Comparison of ENCODE assay signal across 11 mouse cellular contexts in the genomic region with DNA sequence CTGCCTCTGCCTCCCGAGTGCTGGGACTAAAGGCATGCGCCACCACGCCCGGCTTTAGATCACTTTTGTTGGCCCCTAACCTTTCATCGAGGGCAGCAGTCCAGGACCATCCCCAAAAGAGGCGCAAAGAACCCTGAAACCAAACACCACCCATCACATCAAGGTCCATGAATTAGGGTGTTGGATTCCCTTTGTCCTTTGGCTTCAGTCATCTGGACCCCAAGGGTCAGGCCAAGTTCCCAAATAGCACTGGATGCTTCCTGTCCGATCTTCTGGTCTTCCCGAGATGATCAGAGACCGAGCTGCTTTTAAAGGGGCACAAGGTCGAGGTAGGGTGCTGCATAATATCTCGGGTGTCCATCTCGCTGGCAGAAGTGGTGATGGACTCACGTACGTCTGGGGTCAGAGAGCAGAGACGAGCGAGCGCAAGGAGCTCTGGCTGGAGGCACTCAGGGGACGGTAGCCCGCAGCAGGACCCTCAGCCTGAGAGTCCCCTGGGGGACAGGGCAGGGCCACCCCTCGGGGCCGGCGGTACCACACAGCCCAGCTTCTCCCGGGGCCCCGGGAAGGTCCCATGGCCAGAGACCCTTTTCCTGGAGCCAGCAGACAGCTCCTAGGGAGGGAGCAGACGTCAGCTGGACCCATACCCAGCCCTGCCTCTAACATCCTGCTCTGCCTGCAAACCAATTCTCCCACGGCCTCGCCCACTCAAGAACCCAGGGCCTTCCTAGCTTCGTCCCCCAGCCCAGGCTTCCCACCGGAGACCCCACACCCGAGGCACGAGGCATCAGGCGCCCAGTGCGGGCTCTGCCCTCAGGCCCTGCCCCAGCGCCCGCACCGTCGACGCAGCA. TPM values are rescaled to one million over a fixed set of nuclear protein-coding genes. Genes with fewer than 3 reads are reported as not detected.
DNase-seq lines count a peak whose midpoint lies in the region; ATAC-seq and TF ChIP-seq lines count a peak whose summit lies in the region.
"Had no signal": no experiment of that assay in that cellular context is flagged by ENCODE, and none has a peak within 500 bp of the region (broad histone marks: within the 10 kb centered on the region; RNA-seq: fewer than 3 reads in every experiment).

No protein-coding gene starts in this region.

- peaks cover 93% of the 10 kb centered on the region for H3K27me3 ChIP-seq in heart, embryonic 10.5 days (ENCODE audit: insufficient read depth, poor library complexity, severe bottlenecking)
- H3K27me3 ChIP-seq in hindbrain, embryonic 14.5 days (ENCODE audit: control insufficient read depth, insufficient read depth, low read length), result peaks cover 55% of the 10 kb centered on the region
- peaks cover 62% of the 10 kb centered on the region for H3K27me3 ChIP-seq in midbrain, embryonic 13.5 days

- ATAC-seq in hindbrain, embryonic 14.5 days (ENCODE audit: low FRiP score), result no peak
- ATAC-seq in midbrain, embryonic 13.5 days, result no peak

- in situ Hi-C loops in ES-E14 (cut with MboI; ENCODE audit: low sequenced_read_pairs in 2 of 2, unreplicated experiment in 2 of 2), result no loop called here

- DNase-seq in heart, embryonic 10.5 days (ENCODE audit: low spot score), result no peak
- no peak for DNase-seq in heart, adult 9 months (ENCODE audit: low spot score in 2 of 2)
- no peak for DNase-seq in ES-E14 (ENCODE audit: low read depth, low spot score)
- DNase-seq in hindbrain, embryonic 14.5 days (ENCODE audit: low spot score), result no peak
- DNase-seq in layer of hippocampus, postnatal 10 days (ENCODE audit: low spot score in 2 of 2), result no peak
- DNase-seq in urinary bladder, postnatal 10 days (ENCODE audit: low spot score), result no peak
- DNase-seq in T-cell, adult 2 months (ENCODE audit: low spot score), result no peak
- DNase-seq: cerebellum, postnatal 36 days had no signal

- H3K4me3 ChIP-seq in heart, embryonic 10.5 days, result peak overlapping the region; percentile 41; the same call in 1 of the 2 replicates
- peak overlapping the region; percentile 24 to 28; a peak in 2 of 4 replicates for H3K4me3 ChIP-seq in ES-E14 (ENCODE audit: insufficient read depth in 1 of 2, low read depth in 1 of 2, low read length in 2 of 2, poor library complexity in 1 of 2, severe bottlenecking in 1 of 2)
- peak overlapping the region; percentile 21; the same call in 1 of the 2 replicates for H3K4me3 ChIP-seq in hindbrain, embryonic 14.5 days (replicated peaks; ENCODE audit: low read length)
- H3K4me3 ChIP-seq in midbrain, embryonic 13.5 days (replicated peaks), result peak overlapping the region; percentile 22

- peak overlapping the region; percentile 43; the same call in 1 of the 2 replicates for H3K4me2 ChIP-seq in hindbrain, embryonic 14.5 days (replicated peaks)
- H3K4me2 ChIP-seq in midbrain, embryonic 13.5 days (replicated peaks), result no peak overlapping the region

- no peak overlapping the region for H3K27ac ChIP-seq in heart, embryonic 10.5 days
- no peak overlapping the region for H3K27ac ChIP-seq in ES-E14 (ENCODE audit: insufficient read depth, low read depth, low read length, poor library complexity, severe bottlenecking)
- no peak overlapping the region for H3K27ac ChIP-seq in hindbrain, embryonic 14.5 days
- no peak overlapping the region for H3K27ac ChIP-seq in midbrain, embryonic 13.5 days

- 47% methylated on average over 38 of the region's 38 CpGs for WGBS in heart, embryonic 10.5 days
- WGBS in hindbrain, embryonic 14.5 days, result 52% methylated on average over 38 of the region's 38 CpGs
- WGBS in midbrain, embryonic 13.5 days, result 51% methylated on average over 38 of the region's 38 CpGs

- H3K9ac ChIP-seq in ES-E14 (ENCODE audit: insufficient read depth, low read depth, low read length, poor library complexity, severe bottlenecking), result no peak overlapping the region
- H3K9ac ChIP-seq in hindbrain, embryonic 14.5 days, result peak overlapping the region; percentile 41
- H3K9ac ChIP-seq in midbrain, embryonic 13.5 days (replicated peaks), result no peak overlapping the region
- H3K9ac ChIP-seq: heart, embryonic 12.5 days had no signal

- H3K4me1 ChIP-seq in heart, embryonic 10.5 days, result peaks cover 63% of the 10 kb centered on the region
- H3K4me1 ChIP-seq in ES-E14 (ENCODE audit: control insufficient read depth in 2 of 2, insufficient read depth in 2 of 2, low read length in 2 of 2, poor library complexity in 1 of 2), result peaks cover 0 to 23% of the 10 kb centered on the region in 2 experiments; a peak in 1 of 4 replicates
- peaks cover 35% of the 10 kb centered on the region for H3K4me1 ChIP-seq in hindbrain, embryonic 14.5 days (replicated peaks; ENCODE audit: control insufficient read depth, insufficient read depth, low read length)
- peaks cover 55% of the 10 kb centered on the region for H3K4me1 ChIP-seq in midbrain, embryonic 13.5 days (replicated peaks)

- no peaks in the 10 kb centered on the region for H3K9me3 ChIP-seq in heart, embryonic 10.5 days
- H3K9me3 ChIP-seq in ES-E14 (ENCODE audit: control insufficient read depth, insufficient read depth, low read depth, low read length), result no peaks in the 10 kb centered on the region
- H3K9me3 ChIP-seq in hindbrain, embryonic 14.5 days (ENCODE audit: control insufficient read depth, low read length), result no peaks in the 10 kb centered on the region
- no peaks in the 10 kb centered on the region for H3K9me3 ChIP-seq in midbrain, embryonic 13.5 days
- H3K9me3 ChIP-seq: heart, embryonic 12.5 days had no signal

- H3K36me3 ChIP-seq in heart, embryonic 10.5 days, result peaks cover 14% of the 10 kb centered on the region
- peaks cover 2% of the 10 kb centered on the region; the same call in 1 of the 2 replicates for H3K36me3 ChIP-seq in ES-E14 (ENCODE audit: control insufficient read depth, insufficient read depth, low read length, poor library complexity, severe bottlenecking)
- H3K36me3 ChIP-seq in hindbrain, embryonic 14.5 days (replicated peaks; ENCODE audit: control insufficient read depth, insufficient read depth), result peaks cover 8% of the 10 kb centered on the region; the same call in 1 of the 2 replicates
- H3K36me3 ChIP-seq in midbrain, embryonic 13.5 days, result peaks cover 12% of the 10 kb centered on the region

TF ChIP-seq in ES-E14, 5 proteins besides CTCF, POLR2A, EP300 and RAD21:
- TF ChIP-seq MAFK (IDR thresholded peaks at IDR 0.05; ENCODE audit: insufficient read depth, low read depth, low read length) (no peak), CHD2 (IDR thresholded peaks at IDR 0.05; ENCODE audit: low read depth, low read length) (no peak), HCFC1 (IDR thresholded peaks at IDR 0.05; ENCODE audit: borderline replicate concordance, insufficient read depth, low read length) (no peak), ZNF384 (IDR thresholded peaks at IDR 0.05; ENCODE audit: low read depth, low read length) (no peak), ZC3H11A (IDR thresholded peaks at IDR 0.05; ENCODE audit: borderline replicate concordance, low read depth, low read length) (no peak)

RNA-seq across cellular contexts. Expression of a gene that starts 0.9 kb away (rescaled TPM):
- polyA plus RNA-seq in heart, embryonic 10.5 days (2016; fragmentation: Nextera tagmentation; extraction: Ambion mirVana), result 8.7 and 9.3 TPM in 2 replicates
- total RNA-seq in ES-E14 (2012; rRNA removed), result 2.8 and 4.0 TPM in 2 replicates
- 57.5 and 62.8 TPM in 2 replicates for polyA plus RNA-seq in hindbrain, embryonic 14.5 days (2014; fragmentation: Nextera tagmentation; extraction: Ambion mirVana)
- polyA plus RNA-seq in midbrain, embryonic 13.5 days (2015; fragmentation: Nextera tagmentation; extraction: Ambion mirVana), result 55.8 and 56.8 TPM in 2 replicates
- total RNA-seq in layer of hippocampus, postnatal 10 days (2021), result 10 to 100 TPM; 51.8 to 53.1 TPM

RNA-seq across cellular contexts. Expression of a gene that starts 4.0 kb away (rescaled TPM):
- polyA plus RNA-seq in heart, embryonic 10.5 days (2016; fragmentation: Nextera tagmentation; extraction: Ambion mirVana), result 0.43 and 1.9 TPM in 2 replicates
- total RNA-seq in ES-E14 (2012; rRNA removed), result 2.5 and 4.3 TPM in 2 replicates
- 0.74 and 0.90 TPM in 2 replicates for polyA plus RNA-seq in hindbrain, embryonic 14.5 days (2014; fragmentation: Nextera tagmentation; extraction: Ambion mirVana)
- polyA plus RNA-seq in midbrain, embryonic 13.5 days (2015; fragmentation: Nextera tagmentation; extraction: Ambion mirVana), result 0.57 and 0.66 TPM in 2 replicates
- total RNA-seq in layer of hippocampus, postnatal 10 days (2021), result under 1 TPM; 0.20 to 0.27 TPM
- total RNA-seq: adrenal gland, adult 2 months had no signal

RNA-seq across cellular contexts. Expression of a gene that starts 15.4 kb away (rescaled TPM):
- polyA plus RNA-seq in heart, embryonic 10.5 days (2016; fragmentation: Nextera tagmentation; extraction: Ambion mirVana), result 46.5 and 53.2 TPM in 2 replicates
- total RNA-seq in ES-E14 (2012; rRNA removed), result 24.1 and 41.3 TPM in 2 replicates
- 16.9 and 17.7 TPM in 2 replicates for polyA plus RNA-seq in hindbrain, embryonic 14.5 days (2014; fragmentation: Nextera tagmentation; extraction: Ambion mirVana)
- polyA plus RNA-seq in midbrain, embryonic 13.5 days (2015; fragmentation: Nextera tagmentation; extraction: Ambion mirVana), result 21.4 and 26.5 TPM in 2 replicates
- total RNA-seq in layer of hippocampus, postnatal 10 days (2021), result 1 to 10 TPM; 6.7 to 8.3 TPM

RNA-seq across cellular contexts. Expression of a gene that starts 19.0 kb away (rescaled TPM):
- not detected in 2 replicates for polyA plus RNA-seq in heart, embryonic 10.5 days (2016; fragmentation: Nextera tagmentation; extraction: Ambion mirVana)
- 0.04 and 1.0 TPM in 2 replicates for total RNA-seq in ES-E14 (2012; rRNA removed)
- 0.09 and 0.18 TPM in 2 replicates for polyA plus RNA-seq in hindbrain, embryonic 14.5 days (2014; fragmentation: Nextera tagmentation; extraction: Ambion mirVana)
- polyA plus RNA-seq in midbrain, embryonic 13.5 days (2015; fragmentation: Nextera tagmentation; extraction: Ambion mirVana), result 0.30 TPM in 1 of 2 replicates, not detected in the other
- under 1 TPM; 0.13 to 0.62 TPM for total RNA-seq in layer of hippocampus, postnatal 10 days (2021)
- polyA plus RNA-seq: heart, embryonic 12.5 days had no signal

RNA-seq across cellular contexts. Expression of a gene that starts 29.8 kb away (rescaled TPM):
- 97.9 and 117 TPM in 2 replicates for polyA plus RNA-seq in heart, embryonic 10.5 days (2016; fragmentation: Nextera tagmentation; extraction: Ambion mirVana)
- 31.6 and 35.1 TPM in 2 replicates for total RNA-seq in ES-E14 (2012; rRNA removed)
- polyA plus RNA-seq in hindbrain, embryonic 14.5 days (2014; fragmentation: Nextera tagmentation; extraction: Ambion mirVana), result 179 and 183 TPM in 2 replicates
- 238 and 243 TPM in 2 replicates for polyA plus RNA-seq in midbrain, embryonic 13.5 days (2015; fragmentation: Nextera tagmentation; extraction: Ambion mirVana)
- 100 to 1,000 TPM; 121 to 123 TPM for total RNA-seq in layer of hippocampus, postnatal 10 days (2021)
